Mouse (Mus musculus): ENCODE results near the gene Alg14.
A peak's percentile ranks its signal among the peaks of the same experiment; 100 is the strongest.

Alg14 gene

DNA sequence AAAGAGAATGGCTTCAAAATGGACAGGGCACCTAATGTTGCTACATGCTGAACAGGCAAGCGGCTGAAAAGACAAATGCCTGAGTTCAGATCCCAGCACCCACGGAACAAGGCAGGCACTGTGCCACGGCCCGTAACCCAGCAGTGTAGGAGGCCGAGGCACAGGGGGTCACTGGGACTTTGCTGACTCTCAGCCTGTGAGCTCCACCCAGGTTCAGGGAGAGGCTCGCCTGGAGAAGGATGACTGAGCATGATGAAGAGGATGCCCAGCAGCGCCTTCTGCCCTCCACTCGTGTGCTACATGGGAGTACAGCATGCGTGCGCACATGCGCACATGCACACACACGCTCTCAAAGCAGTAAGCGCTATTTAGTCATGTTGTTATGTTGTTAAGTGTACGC, 11.9 kb upstream of the Alg14 start:
- no peak for DNase-seq

DNA sequence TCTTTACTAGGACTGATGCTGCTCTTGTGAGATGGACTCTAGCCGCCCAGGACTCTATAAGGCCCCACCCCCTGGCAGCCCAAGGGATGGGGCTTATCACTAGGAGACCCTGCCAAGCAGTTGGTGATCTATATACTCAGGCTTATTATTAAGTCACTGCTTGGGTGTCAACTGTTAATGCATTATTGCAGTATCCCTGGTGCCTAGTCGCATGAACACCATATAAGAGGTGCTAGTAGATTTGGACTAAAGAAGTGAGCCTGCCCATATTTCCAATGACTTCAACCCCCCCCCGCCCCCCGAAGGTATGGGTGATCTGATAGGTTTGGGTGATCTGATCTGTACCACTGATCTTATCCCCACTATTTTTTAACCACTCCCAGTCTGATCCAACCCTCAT, 8.6 kb upstream of the Alg14 start, which contains the start of gene Tmem56:
Gene Tmem56 (minus strand): TSS at position 101 of the 400 bp plus-strand sequence.
- DNase-seq = no peak

DNA sequence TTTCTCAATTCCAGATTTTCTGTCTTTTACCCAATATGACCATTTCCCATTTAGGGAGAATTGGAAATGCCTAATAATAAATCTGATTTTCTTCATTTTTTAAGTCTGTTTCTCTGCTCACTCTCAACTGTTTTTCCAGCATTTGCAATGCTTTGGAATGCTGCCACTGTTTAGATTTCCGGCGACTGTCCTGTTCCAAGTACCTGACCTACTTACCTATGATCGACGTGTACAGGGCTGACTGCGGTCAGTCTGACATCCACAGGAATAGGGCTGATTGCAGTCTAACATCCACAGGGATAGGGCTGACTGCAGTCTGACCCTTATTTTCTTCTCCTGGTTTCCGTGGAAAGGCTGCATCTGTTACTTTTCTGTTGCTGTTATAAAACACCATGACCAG, 6.4 kb upstream of the Alg14 start:
- no peak for DNase-seq

DNA sequence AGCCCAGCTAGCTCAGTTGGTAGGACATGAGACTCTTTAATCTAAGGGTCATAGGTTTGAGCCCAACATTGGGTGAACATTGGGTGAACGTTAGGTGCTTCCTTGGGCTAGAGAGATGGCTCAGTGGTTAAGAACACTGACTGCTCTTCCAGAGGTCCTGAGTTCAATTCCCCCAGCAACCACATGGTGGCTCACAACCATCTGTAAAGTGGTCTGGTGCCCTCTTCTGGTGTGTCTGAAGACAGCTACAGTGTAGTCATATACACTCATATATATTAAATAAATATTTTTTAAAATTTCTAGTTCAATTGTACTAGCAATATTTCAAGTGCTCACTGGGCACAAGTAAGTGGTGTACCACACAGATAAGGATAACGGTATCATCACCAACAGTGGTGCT, 4.4 kb upstream of the Alg14 start:
- peak; percentile 27 for DNase-seq

DNA sequence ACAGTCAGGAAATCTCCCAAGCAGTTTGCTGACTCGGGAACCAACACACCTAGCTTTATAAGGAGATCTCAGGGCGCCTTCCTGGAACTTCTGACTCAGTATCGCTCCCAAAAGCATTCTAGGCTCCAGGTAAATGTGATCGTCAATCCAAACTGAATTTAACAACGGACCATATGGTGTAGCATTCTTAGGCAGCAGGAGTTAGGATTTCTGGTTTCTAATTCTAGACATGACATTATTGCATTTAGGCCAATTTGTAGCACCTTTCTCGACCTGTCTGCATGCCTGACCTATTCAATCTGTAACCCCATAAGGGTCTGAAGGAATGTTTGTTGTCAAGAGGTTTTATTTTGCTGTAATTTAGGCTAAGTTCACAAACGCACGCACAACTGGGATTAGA, 892 bp upstream of the Alg14 start:
- DNase-seq = no peak

DNA sequence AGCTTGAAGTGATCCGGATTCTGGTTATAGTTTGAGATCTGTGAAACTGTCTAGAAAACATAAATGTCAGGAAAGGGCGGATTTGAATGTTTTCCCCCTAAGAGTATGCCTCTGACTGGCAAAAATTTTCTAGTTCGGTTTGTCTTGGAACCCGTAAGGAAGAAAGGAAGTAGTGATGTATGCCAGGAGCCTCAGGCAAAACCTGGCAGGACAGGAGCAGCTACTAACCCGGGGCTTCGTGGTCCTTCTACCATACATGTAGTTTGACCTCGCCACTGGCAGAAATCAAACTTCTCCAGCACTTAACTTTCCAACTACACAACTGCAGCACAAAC, 381 bp upstream of the Alg14 start:
- no peak for DNase-seq

DNA sequence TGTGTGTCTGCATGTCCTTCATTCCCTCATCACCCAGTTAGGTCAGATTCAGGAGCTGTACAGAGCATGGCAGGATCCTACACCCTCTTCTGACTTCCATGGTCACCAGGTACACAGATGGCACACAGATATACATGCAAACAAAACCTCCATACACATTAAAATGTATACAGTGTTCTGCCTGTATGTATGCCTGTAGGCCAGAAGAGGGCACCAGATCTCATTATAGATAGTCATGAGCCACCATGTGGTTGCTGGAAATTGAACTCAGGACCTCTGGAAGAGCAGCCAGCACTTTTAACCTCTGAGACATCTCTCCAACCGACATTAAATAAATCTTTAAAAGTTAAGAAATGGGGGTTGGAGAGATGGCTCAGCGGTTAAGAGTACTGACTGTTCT, 2.6 kb downstream of the Alg14 start:
- DNase-seq = no peak

DNA sequence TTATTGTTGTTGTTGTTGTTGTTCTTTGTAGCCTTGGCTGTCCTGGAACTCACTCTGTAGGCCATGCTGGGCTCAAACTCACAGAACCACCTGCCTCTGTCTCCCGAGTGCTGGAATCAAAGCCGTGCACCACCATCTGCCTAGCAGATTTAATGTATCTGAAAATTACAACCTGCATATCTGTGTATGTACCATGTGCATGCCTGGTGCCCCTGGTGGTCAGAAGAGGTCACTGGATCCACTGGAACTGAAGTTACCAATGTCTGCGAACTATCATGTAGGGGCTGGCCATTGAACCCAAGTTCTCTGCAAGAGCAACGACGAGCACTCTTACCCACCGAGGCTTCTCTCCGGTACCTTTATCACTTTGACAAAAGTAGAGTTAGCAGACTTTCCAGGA, 15.1 kb downstream of the Alg14 start:
- no peak for DNase-seq

DNA sequence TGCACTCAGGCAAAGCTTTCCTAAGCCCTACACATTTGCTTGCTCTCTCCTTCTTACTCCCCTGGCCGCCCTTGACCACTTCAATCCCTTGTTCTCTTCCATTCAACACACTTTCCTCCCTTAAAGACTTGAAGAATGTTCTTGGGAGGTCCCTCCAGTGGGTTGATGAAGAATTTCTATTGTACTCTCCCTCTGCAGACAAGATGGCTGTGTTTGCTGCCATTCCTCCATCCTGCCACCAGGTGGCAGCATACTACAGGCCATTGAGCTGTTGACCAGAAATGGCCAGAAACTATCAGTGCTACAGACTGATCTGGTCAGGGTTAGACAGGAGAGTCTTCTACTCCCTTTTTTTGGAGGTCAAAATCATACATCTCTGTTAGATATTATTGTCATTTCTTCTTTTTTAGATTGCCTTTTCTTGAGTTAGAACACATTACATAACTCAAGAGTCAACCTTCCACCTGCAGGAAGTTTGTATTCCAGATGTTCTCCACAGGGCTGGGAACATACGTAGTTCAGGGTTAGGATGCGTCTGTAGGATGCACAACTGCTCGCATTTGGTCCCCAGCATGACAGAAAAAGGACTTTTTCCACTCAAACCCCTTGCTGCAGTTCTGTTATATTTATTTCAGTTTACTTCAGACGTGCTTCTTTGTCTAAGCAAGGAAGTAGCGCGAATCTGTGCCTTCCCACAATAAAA, 16.1 kb downstream of the Alg14 start:
- peak; percentile 77 for DNase-seq

DNA sequence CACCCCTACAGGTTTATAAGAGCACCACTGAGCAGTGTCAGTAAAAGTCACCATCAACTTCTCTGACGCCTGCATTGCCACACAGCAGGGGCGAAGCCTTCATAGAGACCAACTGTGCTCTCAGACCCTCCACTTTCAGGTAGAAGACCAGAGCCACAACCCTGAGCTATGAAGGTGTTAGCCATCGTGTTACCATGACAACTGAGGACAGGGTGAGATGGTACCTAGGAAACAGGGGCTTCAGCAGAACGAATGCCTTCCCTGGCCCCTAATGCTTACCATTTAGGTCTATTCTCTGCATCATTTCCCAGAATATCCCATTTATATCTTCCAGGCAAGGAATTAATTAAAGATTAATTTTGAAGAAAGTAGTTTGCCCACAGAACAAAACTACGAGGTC, 17.4 kb downstream of the Alg14 start:
- no peak for DNase-seq

DNA sequence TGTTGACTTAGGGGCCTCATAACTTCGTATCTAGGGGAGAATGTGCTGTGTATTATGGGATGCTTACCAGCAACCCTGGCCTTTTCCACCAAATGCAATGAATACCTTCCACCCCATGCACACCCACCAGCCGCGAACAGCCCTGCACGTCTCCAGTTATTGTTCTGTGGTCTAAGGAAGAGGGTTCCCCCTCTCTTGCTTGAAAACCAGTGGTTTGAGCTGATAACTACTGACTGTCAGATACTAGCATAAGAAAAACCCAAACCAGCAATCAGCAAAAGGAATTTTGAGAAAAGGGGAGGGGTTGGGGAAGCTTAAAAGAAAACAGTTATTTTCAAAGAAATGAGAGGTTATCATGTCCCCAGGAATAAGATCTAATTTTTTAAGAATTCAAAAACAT, 17.9 kb downstream of the Alg14 start:
- no peak for DNase-seq

DNA sequence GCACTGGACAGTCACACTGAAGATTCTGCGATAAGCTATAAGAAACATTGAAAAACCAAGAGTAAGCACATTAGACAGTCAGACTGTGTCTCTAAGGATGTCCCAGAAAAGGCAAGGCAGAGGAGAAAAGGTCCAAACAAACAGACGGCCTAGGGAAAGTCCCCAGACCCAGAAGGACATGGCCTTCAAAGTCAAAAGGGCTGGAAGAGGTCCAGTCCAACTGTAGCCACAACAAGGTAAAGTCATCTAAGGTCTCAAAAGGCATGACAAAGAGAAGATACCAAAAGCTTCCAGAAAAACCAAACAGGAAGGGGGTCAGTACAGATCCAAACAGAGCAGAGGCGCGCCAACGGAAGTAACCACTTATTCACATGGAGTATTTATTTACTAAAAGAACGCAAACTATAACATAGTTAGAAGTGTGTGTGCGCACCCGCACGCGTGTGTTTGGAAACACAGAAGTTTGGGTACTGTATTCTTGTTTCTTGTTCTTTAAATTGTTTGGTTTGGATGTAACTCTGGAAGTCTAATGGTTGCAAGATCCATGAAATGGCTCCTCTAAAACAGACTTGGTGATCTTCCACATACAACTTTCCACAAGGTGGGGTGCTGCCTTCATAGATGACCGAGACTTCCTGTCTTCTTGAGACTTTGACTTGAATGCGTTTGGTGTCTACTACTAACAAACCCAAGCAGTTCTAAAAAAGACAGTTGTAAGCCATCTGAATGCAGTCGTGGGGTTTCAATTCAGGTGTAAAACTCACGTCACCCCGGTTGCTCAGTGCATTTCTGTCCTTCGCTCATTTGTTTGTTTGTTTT, 18.5 kb downstream of the Alg14 start:
- peak; percentile 32 for DNase-seq

DNA sequence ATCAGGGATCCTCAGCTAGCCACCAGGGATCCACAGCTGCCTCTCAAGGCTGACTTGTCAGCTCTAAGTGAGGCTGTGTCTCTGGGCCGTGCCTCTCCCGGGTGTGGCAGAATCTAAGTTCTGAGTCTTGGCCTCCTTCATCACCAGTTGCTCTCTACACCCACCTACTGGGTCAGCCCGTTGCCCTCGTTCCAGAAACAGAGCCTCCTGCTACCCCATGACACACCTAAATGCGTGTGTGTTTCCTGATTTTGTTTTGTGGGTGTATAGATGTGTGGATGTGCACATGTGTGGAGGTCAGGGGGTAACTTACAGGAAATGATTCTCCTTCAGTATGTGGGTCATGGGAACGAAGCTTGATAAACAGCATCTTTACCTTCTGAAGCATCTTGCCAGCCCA, 20.9 kb downstream of the Alg14 start:
- DNase-seq = peak; percentile 51

DNA sequence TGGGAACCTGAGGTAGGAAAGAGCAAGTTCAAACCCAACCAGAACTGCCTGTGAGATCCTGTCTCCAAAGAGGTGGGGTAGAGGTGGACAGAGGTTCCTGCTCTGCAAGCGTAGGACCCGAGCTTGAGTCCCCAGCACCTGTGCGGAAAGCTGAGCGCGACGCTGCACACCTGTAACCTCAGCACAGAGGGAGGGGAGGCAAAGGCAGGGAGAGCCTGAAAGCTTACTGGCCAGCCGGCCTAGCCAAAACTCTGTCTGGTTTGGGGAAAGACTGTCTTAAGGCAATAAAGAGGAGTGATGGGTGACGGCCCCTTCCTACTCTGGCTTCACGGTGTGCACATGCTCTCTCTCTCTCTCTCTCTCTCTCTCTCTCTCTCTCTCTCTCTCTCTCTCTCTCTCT, 21.4 kb downstream of the Alg14 start:
- DNase-seq = peak; percentile 31

DNA sequence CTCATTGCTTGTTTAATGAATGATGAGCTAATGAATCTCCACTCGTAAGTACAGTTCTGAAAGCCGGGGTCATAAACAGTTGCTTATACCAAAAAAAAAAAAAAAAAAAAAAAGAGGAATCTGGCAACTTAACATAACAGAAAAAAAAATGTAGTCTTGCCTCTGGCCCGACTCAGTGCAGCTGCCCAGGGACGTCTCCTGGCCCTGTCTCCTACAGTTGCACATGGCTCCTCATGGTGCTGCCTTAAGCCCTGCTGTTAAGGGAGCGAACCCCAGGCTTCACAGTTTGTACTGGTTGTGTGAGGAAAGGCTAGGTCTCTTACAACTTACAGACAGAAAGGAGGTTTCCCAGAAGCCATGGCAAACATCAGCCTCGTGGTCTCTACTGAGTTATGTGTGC, 22.6 kb downstream of the Alg14 start:
- DNase-seq = no peak

DNA sequence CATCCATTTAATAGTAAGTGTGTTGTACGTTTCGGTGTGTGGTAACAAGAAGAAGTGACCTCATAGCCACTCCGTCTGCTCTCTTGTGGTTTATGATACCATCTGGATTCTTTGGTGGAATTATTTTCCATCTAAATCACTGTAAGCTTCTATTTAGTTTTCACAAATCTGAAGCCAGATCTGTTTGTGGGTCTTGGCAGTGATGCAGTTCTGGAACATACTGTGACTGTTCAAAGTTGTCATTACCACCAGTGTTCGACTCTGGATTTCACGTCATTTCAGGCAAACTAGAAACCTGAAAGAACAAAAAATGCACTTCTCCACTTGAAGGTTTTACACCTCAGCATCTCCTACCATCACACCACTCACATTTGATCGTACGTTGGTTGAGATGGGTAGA, 23.9 kb downstream of the Alg14 start:
- DNase-seq = no peak

DNA sequence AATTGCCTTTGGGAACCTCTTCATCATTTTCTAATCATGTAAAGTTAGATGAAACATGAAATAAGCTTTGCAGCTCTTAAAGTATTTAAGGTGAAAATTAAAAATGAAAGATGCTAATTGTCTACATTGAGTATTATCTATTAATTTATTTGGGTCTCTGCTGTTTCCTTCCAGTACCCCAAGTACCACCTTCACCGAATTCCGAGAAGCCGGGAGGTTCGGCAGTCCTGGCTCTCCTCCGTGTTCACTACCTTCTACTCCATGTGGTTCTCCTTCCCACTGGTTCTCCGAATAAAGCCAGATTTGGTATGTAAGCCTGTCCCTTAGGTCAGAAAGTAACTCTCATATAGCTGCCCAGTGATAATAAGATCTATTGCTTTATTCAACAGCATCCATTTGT, 28.3 kb downstream of the Alg14 start:
- no peak for DNase-seq

DNA sequence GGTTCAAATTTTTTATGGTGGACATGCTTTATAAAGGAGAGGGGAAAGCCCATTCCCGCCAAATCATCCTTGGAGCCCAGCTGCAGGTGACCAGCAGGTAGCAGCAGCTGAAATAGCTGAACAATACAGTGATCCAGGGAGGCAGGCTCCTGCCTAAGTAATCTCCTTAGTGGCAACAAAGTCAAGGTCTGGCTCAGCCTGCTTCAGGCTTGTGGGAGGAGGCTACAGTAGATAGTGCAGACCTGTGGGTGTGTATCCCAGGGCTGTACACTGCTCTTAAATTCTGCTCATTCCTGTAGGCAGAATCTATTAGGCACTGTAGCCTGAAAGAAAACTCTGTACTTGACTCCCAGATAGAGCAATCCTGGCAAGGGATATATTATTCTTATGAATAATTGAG, 29.3 kb downstream of the Alg14 start:
- no peak for DNase-seq

DNA sequence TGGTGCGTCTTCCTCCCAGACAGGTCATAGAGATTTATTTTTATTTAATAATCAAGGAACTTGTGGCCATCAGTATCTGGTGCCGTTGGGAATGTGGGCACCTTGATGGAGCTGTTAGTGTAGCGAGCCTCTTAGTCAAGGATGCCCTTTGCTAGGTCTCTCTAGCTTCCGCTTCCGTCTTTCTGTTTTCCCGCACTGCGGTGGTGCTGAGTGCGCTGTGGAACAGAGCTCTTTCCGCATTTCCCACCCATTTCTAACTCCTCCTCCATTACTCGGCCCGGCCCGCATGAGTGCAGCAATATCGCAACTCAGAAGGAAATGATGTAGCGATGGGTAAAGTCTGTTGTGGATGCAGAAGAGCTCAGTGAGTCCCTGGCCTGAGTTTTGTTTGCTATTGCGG, 31.8 kb downstream of the Alg14 start:
- no peak for DNase-seq

DNA sequence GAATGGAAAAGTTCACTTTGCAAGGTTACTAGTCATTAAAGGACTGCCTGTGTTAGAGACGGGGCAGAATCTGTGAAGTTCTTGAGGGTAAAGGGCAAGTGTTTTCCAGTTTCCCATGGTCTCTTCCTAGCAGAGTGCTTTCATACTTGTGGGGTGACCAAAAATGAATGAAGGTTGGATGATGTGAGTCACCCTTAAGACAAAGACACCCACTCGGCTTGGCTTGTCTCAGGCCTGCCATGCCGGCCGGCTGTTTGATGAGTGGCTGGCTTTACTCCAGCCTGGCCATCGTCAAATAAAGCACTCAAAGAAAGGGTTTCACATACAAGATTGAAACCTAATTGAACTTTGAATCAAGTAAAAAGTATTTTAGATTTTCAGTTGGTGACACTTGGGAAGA, 35.8 kb downstream of the Alg14 start:
- no peak for DNase-seq

DNA sequence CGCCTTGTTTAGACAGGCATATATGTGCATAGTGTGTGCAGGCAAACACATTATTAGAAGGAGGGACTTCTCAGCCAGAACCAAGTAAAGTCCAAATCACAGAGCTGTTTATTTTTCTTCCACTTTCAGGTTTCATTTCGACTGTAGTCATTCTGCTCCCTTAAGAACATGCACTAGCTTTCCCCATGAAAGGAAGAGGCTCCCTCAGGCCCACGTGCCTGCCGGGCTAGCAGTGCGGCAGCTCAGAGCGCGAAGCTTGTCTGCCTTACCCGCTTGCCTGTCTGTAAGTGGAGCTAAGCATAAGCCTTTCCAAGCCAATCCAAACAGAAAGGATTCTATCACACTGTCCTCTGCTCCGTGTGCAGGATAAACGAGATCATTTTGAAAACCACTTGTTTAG, 38.1 kb downstream of the Alg14 start:
- peak; percentile 36 for DNase-seq

DNA sequence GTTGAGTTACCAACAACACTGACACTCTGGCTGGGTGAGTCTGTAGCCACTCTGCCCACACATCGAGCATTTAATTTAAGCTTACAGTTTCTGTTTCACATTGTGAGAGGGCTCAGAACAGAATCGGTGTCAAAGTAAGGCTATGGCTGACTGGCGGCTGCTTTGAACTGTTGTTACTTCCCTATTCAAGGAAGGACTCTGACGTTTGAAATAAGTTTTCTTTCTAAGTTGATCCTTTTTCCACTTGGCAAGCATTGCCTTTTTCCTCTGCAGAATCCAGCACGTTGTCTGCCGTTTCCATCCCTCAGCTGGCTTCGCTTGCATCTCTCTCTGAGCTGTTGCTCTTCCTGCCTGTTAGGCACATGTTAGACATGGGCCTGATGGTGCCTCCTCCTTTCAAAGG, 38.7 kb downstream of the Alg14 start:
- DNase-seq = peak; percentile 46

DNA sequence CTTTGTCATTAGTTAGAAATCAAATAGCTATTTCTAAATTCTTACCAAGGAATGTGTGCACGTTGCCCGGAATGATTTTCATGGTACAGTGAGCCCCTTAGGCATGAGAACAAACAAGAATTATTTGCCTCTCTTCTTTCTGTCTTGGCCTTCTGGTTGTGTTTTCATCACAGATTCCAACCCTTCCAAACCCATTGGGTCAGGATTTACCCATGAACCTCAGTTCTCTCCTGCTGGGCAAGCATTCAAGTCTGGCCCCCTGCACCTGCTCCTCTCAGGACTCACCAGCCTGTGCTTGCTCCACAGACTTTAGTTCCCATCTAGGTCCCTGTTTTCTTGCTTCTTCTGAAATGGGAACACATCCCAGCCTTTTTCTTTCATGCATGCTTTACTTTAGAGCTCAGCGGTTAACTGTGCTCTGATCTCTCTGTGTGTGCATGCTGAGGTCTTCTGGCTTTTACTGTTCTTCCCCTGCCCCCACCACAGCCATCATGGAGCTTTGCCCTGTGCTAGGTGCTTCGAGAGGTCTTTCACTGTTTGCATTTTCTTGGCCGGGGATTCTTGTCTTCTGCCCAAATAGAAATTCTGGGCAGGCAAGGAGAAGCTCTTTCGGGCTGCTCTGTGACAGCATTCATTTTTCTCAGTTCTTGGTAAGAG, 44.8 kb downstream of the Alg14 start:
- no peak for DNase-seq

DNA sequence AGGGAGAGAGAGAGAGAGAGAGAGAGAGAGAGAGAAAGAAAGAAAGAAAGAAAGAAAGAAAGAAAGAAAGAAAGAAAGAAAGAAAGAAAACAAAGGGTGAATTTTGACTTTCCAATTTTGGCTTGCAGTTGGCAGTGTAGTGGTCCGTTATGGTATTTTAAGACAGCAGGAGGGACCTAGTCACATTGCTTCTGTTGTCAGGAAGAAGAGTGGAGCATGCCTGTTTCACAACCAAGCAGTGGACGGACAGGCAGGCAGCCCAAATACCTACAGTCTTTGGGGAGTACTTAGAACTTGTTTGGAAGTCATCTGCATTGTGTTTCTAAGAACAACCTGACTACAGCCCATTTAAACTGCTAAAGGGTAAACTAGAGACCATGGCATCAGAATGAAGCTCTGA, 47.1 kb downstream of the Alg14 start:
- DNase-seq = no peak
